Mouse (Mus musculus) adrenal gland, adult 10 weeks (tissue): ENCODE measurements around the gene 2210418O10Rik. TPM values are rescaled to one million over a fixed set of nuclear protein-coding genes. Genes with fewer than 3 reads are reported as not detected.

ENCODE experiments used
- polyA plus RNA-seq: library from polyadenylated mRNA; stranded (reverse); fragments of 350-450 nt; fragmentation: Illumina TruSeq; extraction: RNeasy Lipid Tissue Mini Kit (QIAGEN cat#74804); gene quantifications from one replicate; pipeline ENCODE4 v1.2.3, GENCODE M21; 2014; ENCODE audit warnings: low read depth, low replicate concordance

2210418O10Rik gene
- polyA plus RNA-seq = 61.8 TPM

GRCm38 (mm10) chr2:176226269-176226668 lies at the start of gene 2210418O10Rik:
Gene 2210418O10Rik, plus strand, starts transcription at chr2:176226569.

Other genes starting within 250 kb of the 2210418O10Rik start
- gene Gm2004, start 76.7 kb upstream of the 2210418O10Rik start, polyA plus RNA-seq = 18.7 TPM
- not detected for gene Gm11009, start 92.9 kb downstream of the 2210418O10Rik start, polyA plus RNA-seq
- 15.9 TPM for gene Gm14435, start 197.0 kb downstream of the 2210418O10Rik start, polyA plus RNA-seq